Mouse (Mus musculus) stomach, postnatal 0 days (tissue): ENCODE results near the gene Dmkn. TPM values are rescaled to one million over a fixed set of nuclear protein-coding genes. Genes with fewer than 3 reads are reported as not detected.
A peak's percentile ranks its signal among the peaks of the same experiment; 100 is the strongest.

Source experiments
- ATAC-seq: fragments of 200-750 bp; cut with Nextera tagmentation; 2 replicates; pipeline ENCODE4 v1.8.0; 2017; ENCODE audit not compliant: low FRiP score, low TSS enrichment
- DNase-seq: peaks from one replicate; pipeline ENCODE4 v3.0.0-alpha.2; 2016; ENCODE audit warnings: low spot score
- H3K27ac ChIP-seq: fragments of 300-500 bp; sonication (generic); replicated peaks from 2 replicates; pipeline ENCODE4 v1.5.1; 2014; ENCODE audit warnings: mild to moderate bottlenecking, control low read depth
- H3K27me3 ChIP-seq: fragments of 300-500 bp; sonication (generic); 2 replicates; pipeline ENCODE4 v1.6.1; 2014; ENCODE audit warnings: low read length; ENCODE audit not compliant: control insufficient read depth, insufficient read depth
- H3K36me3 ChIP-seq: fragments of 300-500 bp; sonication (generic); 2 replicates; pipeline ENCODE4 v1.6.1; 2014; ENCODE audit warnings: low read length, mixed read lengths; ENCODE audit not compliant: control insufficient read depth, insufficient read depth
- H3K4me1 ChIP-seq: fragments of 300-500 bp; sonication (generic); replicated peaks from 2 replicates; pipeline ENCODE4 v1.6.1; 2014; ENCODE audit warnings: antibody characterized with exemption; ENCODE audit not compliant: control insufficient read depth, insufficient read depth
- H3K4me2 ChIP-seq: fragments of 300-500 bp; sonication (generic); replicated peaks from 2 replicates; pipeline ENCODE4 v1.6.1; 2014; ENCODE audit warnings: low read depth, mild to moderate bottlenecking, control low read depth, moderate library complexity
- H3K4me3 ChIP-seq: fragments of 300-500 bp; sonication (generic); 2 replicates; pipeline ENCODE4 v1.5.1; 2014; ENCODE audit warnings: low read depth, low read length, control low read depth
- H3K9ac ChIP-seq: fragments of 300-500 bp; sonication (generic); 2 replicates; pipeline ENCODE4 v1.6.1; 2014; ENCODE audit warnings: mild to moderate bottlenecking, low read length, control low read depth, mixed read lengths
- H3K9me3 ChIP-seq: fragments of 300-500 bp; sonication (generic); 2 replicates; pipeline ENCODE4 v1.6.1; 2016; ENCODE audit warnings: low read length; ENCODE audit not compliant: control insufficient read depth
- CTCF ChIP-seq: IDR thresholded peaks from 2 replicates; pipeline ENCODE4 v1.5.1; 2016; ENCODE audit warnings: antibody characterized with exemption, low read depth, mild to moderate bottlenecking, moderate library complexity
- EP300 ChIP-seq: optimal IDR thresholded peaks from 2 replicates; pipeline ENCODE3; 2016; ENCODE audit warnings: antibody characterized with exemption
- WGBS: fragments of 180-500 bp; shearing (Covaris S2); extraction: QIAGEN DNeasy Blood & Tissue Kit; methylation state at CpG from one replicate; pipeline ENCODE4 v1.1.7; 2014; 5-methylcytosine and 5-hydroxymethylcytosine counted together
- polyA plus RNA-seq: library from polyadenylated mRNA; unstranded; fragments of >200 nt; fragmentation: Nextera tagmentation; extraction: Ambion mirVana; gene quantifications from 2 replicates; pipeline ENCODE4 v1.2.1, GENCODE M21; 2015

Dmkn gene
- polyA plus RNA-seq, 1 experiment from 2014 or later, result 1,959 TPM

- peak within 1 kb of the TSS; percentile 50 for H3K9ac ChIP-seq
These were observed 23.9 kb downstream of the Dmkn start, which contains the start of gene Krtdap for GRCm38 (mm10) chr7:30787377-30788022. Gene Krtdap (plus strand): TSS chr7:30787896.

GRCm38 (mm10) chr7:30790141-30790540 is 26.6 kb downstream of the Dmkn start:
- H3K27me3 ChIP-seq, result no peaks in the 10 kb centered on the region
- peak overlapping the region; percentile 20; the same call in 1 of the 2 replicates for H3K27ac ChIP-seq
- no peaks in the 10 kb centered on the region for H3K36me3 ChIP-seq
- ATAC-seq (no peak), DNase-seq (no peak)
- H3K9me3 ChIP-seq, result no peaks in the 10 kb centered on the region
- no peak overlapping the region for H3K4me2 ChIP-seq
- H3K4me1 ChIP-seq, result no peaks in the 10 kb centered on the region
- TF ChIP-seq EP300 (no peak), CTCF (no peak)
- no peak overlapping the region for H3K4me3 ChIP-seq
- H3K9ac ChIP-seq, result no peak overlapping the region
- WGBS, result 63% methylated on average over 10 of the region's 10 CpGs

More at GRCm38 (mm10) chr7:30787377-30788022, 23.9 kb downstream of the Dmkn start, which contains the start of gene Krtdap:
- ATAC-seq, result peak; percentile 41; the same call in 1 of the 2 replicates
- whole genome bisulfite sequencing, result 38% methylated on average over 15 of the region's 15 CpGs
- Histone ChIP-seq H3K36me3 (no peaks in the 10 kb centered on the region), H3K4me2 (peak within 1 kb of the TSS; percentile 31), H3K4me1 (no peaks in the 10 kb centered on the region), H3K27ac (peak within 1 kb of the TSS; percentile 79), H3K4me3 (peak within 1 kb of the TSS; percentile 31), H3K9me3 (no peaks in the 10 kb centered on the region), H3K27me3 (no peaks in the 10 kb centered on the region)
- no peak for DNase-seq
- TF ChIP-seq CTCF (no peak), EP300 (peak; percentile 74)

GRCm38 (mm10) chr7:30791921-30792320 is 28.4 kb downstream of the Dmkn start:
- no peaks in the 10 kb centered on the region for H3K9me3 ChIP-seq
- 15% methylated on average over 9 of the region's 9 CpGs for WGBS
- no peak overlapping the region for H3K4me3 ChIP-seq
- no peaks in the 10 kb centered on the region for H3K27me3 ChIP-seq
- no peak overlapping the region for H3K27ac ChIP-seq
- H3K4me2 ChIP-seq, result no peak overlapping the region
- DNase-seq, result peak; percentile 73
- TF ChIP-seq CTCF (no peak), EP300 (no peak)
- no peaks in the 10 kb centered on the region for H3K4me1 ChIP-seq
- peak; percentile 51 for ATAC-seq
- no peak overlapping the region for H3K9ac ChIP-seq
- H3K36me3 ChIP-seq, result no peaks in the 10 kb centered on the region

- no peak for TF ChIP-seq EP300
- no peaks in the 10 kb centered on the region for H3K27me3 ChIP-seq
- no peak overlapping the region for H3K4me3 ChIP-seq
- DNase-seq, result no peak
- H3K4me1 ChIP-seq, result no peaks in the 10 kb centered on the region
- H3K36me3 ChIP-seq, result no peaks in the 10 kb centered on the region
- no peaks in the 10 kb centered on the region for H3K9me3 ChIP-seq
- no peak overlapping the region for H3K9ac ChIP-seq
- no peak overlapping the region for H3K4me2 ChIP-seq
- 0 out of 2 replicates have a peak, but pooled peaks have one; percentile 31 for ATAC-seq
- H3K27ac ChIP-seq, result no peak overlapping the region
These were observed 31.4 kb downstream of the Dmkn start for GRCm38 (mm10) chr7:30794921-30795320.

- Histone ChIP-seq H3K9me3 (0 out of 2 replicates have a peak, but pooled peaks cover 2% of the 10 kb centered on the region), H3K27me3 (no peaks in the 10 kb centered on the region), H3K9ac (no peak overlapping the region), H3K4me2 (no peak overlapping the region), H3K36me3 (no peaks in the 10 kb centered on the region), H3K4me1 (no peaks in the 10 kb centered on the region), H3K27ac (peak overlapping the region; percentile 80), H3K4me3 (no peak overlapping the region)
- 85% methylated on average over 1 of the region's 1 CpGs for WGBS
- ATAC-seq (no peak), DNase-seq (no peak)
- TF ChIP-seq EP300, result no peak
- no peak for TF ChIP-seq CTCF
These were observed 33.2 kb downstream of the Dmkn start for GRCm38 (mm10) chr7:30796790-30797189.

GRCm38 (mm10) chr7:30800653-30801052 is 37.1 kb downstream of the Dmkn start:
- Histone ChIP-seq H3K4me3 (no peak overlapping the region), H3K27me3 (no peaks in the 10 kb centered on the region), H3K9ac (no peak overlapping the region), H3K36me3 (no peaks in the 10 kb centered on the region), H3K27ac (no peak overlapping the region), H3K9me3 (0 out of 2 replicates have a peak, but pooled peaks cover 2% of the 10 kb centered on the region), H3K4me2 (no peak overlapping the region), H3K4me1 (no peaks in the 10 kb centered on the region)
- ATAC-seq, result no peak
- DNase-seq, result no peak
- TF ChIP-seq EP300 (no peak), CTCF (peak; percentile 50)
